Mouse (Mus musculus) embryonic fibroblast, embryonic 13.5 days (primary cell): ENCODE measurements around the gene Atp8b5.

Experiments
- CTCF ChIP-seq: IDR thresholded peaks from 2 replicates; pipeline ENCODE4 v1.5.1; 2011; ENCODE audit warnings: mild to moderate bottlenecking, control low read depth, low read length, moderate library complexity, borderline replicate concordance; ENCODE audit not compliant: insufficient read depth
- POLR2A ChIP-seq: IDR thresholded peaks from 2 replicates; pipeline ENCODE4 v1.6.1; 2011; ENCODE audit warnings: low read depth, mild to moderate bottlenecking, control low read depth, low read length, moderate library complexity

- TF ChIP-seq POLR2A (no peak), CTCF (no peak)
Measured at GRCm38 (mm10) chr4:43379601-43380000, 112.6 kb downstream of the Atp8b5 start.
